Mouse (Mus musculus) fibroblast of lung, adult 2 months (primary cell): Measurements from ENCODE around the gene Lypd6b.

Experiments
- DNase-seq: peaks from one replicate; pipeline ENCODE4 v3.0.0-alpha.2; 2011; ENCODE audit warnings: low read depth

Gene Lypd6b

DNA sequence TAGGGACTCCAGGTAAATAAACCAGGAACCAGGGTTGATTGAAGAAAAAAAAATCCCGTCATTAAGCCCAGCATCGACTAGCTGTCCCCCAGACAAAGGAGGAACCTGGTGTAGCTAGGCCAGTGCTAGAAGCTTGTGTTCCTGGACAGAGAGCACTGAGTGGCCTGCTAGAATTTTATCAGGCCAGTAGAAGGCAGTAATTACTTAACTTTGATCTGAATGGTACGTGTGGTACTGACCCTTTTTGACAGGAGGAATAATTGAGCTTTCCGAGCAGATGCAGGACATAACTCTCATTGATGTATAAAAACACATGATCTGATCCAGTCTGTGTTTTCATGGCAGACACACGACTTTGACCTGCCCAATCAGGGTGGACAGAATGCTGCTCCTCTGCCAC is 154.6 kb downstream of the Lypd6b start:
- DNase-seq = no peak

GRCm38 (mm10) chr2:49951681-49952080 is 164.2 kb downstream of the Lypd6b start:
- DNase-seq = no peak

DNA sequence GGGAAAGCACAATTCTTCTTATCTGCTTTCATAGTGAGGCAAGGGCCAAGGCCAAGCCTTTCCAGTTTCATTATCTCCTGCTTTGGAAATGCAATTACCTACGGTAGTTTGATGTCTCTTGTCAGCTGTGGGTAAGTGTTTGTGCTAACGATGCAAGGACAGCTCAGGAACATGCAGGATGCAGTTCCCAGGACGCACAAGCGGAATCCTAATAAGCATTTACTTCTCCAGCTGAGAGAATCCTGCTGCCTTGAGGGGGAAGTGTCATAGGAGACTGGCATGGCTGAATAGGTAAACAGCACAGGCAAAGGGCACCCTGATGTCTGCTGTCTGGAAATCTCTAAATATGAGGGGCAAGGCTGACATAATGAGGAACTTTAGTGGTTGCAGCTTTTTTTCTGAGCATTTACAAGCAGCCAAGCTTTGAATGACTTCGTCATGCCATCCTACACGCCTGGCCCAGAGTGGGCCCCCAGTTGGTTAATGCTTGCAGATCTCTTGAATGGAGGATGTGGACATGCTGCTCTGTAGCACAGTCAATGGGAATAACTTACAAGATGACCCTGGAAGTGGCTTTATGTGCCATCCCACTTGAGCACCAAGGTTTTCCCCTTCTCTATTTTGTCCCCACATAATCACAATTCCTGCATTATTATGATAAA is 165.3 kb downstream of the Lypd6b start:
- no peak for DNase-seq

DNA sequence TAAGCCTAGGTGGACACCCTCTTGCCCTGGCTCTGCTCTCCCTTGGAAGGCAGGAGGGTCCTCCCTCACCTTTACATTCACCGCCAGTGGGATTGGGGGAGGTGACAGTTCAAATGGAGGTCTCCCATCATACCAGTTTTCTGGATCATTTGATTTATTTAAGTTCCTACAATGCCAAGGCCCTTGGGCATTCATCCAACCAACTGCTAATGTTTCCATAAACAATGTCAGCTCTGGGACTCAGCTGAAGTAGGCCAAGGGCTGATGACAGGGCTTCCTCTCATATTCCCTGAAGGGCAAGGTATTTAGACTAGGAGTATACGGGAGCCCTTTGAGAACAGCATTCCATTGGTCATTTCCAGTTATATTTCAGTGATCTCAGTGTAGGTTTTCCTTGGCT is 170.0 kb downstream of the Lypd6b start:
- no peak for DNase-seq

DNA sequence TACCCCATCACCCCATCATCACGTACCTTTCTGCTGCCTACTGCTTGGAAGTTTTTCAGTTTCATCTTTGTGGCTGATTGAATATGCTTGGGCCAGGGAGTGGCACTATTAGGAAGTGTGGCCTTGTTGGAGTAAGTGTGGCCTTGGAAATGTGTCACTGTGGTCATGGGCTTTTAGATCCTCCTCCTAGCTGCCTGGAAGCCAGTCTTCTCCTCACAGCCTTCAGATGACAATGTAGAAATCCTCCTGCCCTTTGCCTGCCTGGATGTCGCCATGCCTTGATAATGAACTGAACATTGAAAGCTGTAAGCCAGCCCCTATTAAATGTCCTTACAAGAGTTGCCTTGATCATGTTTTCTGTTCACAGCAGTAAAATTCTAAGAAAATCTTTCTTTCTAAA is 174.5 kb downstream of the Lypd6b start:
- no peak for DNase-seq

DNA sequence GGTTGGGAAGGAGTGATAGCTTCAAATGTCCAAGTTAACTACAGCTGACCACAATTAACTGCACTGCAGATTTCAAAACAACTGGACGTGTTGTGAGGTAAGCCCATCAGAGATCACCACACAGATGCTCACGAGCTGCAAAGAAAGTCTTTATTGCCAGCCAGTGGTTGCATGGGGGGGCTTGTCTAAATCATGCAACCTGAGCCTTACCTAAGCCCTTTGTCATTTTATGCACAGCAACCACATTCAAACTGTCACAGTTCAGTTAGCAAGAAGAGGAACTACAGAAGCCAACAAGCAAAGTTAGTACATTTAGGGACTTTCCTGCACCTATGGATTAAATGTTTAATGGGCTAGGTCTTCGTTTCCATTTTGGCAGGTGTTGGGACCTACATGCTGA is 177.4 kb downstream of the Lypd6b start:
- no peak for DNase-seq

DNA sequence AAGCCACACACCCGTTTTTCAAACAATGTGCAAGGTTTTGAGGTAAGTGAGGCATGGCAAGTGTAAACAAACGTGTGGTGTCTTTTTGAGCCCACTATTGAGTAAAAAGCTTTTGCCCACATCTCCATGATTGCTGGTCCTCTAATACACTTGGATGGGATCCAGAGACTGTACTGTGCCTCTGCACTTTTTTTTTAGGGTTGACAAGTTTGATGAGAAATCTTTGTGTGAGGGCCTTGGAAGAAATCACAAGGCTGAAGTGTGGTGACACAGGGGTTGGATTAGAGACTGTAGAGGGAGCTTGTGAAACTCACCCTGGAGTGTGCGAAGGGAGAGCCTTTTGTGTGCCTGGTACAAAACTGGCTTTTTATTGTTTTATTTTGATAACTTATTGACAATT is 180.3 kb downstream of the Lypd6b start:
- DNase-seq = no peak

GRCm38 (mm10) chr2:49970990-49971389 is 183.5 kb downstream of the Lypd6b start:
- DNase-seq = no peak

DNA sequence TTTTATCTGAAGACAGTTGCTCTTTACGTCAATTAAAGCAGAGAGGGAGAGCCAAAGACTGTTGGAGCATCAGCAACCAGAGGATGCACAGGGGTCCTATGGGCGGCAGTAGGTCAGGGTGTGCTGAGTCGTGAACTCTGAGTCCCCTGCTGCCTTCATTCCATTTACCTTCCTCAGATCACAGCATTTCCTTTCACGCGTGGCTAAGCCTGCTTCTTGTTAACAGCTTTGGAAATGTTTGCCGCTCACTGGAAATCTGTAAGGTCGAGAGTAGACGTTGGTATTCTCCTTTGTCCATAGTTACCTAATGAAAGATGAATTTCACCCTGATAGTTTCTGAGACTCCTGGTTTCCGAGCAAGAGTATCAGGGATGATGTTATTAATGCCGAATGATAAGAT is 191.1 kb downstream of the Lypd6b start:
- no peak for DNase-seq

- DNase-seq = no peak
Measured at GRCm38 (mm10) chr2:49979991-49980390, 192.5 kb downstream of the Lypd6b start.

DNA sequence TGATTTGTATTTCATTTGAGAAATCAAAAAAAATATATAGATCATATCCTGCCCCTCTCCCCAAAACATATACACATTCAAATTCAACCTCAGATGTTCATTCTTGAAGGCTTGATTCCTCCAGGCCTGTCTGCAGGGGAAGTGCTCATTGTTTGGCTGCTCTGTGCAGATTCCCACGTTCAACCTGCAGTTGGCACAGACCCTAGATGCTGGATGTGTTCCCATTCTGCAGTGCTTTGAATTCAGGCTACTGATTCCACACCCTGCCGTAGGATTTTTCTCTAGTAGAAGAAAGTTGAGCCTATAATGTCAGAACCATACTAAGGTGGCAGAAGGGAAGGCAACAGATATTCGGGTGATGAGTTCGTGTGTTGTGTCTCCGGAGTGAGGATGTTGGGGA is 195.5 kb downstream of the Lypd6b start:
- no peak for DNase-seq

DNA sequence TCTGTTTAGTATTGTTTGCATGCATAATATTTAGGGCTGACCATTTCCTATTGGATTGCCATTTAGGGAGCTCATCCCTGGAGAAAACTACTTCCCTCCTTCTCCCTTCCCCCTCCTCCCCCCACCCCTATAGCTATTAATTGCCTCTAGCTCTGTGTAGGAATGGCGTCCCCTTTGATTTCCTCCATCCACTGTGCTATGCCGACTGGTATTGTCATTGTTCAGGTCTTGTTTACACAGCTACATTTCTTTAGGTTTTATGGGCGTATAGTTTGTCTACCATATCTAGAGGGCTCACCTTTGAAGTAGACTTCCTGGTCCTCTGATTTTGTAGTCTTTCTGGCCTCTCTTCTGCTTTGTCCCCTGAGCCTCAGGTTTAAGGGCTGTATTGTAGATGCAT is 197.3 kb downstream of the Lypd6b start:
- no peak for DNase-seq

- no peak for DNase-seq
Measured at GRCm38 (mm10) chr2:49995841-49996240, 208.4 kb downstream of the Lypd6b start.

DNA sequence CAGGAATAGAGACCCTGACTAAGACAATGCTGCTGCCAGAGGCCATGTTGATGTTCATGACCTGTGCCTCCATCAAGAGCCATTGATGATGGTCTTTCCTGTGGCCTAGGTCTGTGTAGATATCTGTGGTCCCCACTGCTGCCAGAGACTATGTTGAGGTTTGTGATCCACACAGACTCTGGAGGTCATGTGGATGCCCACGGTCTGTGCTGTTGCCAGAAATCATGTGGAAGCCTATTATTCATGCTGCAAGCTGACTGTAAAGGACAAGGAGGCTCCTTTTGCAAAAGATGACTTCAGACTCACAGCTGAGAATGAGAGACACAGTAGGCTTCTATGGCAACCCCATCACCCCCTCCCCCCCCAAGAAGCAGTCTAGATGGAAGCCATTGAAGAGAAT is 209.7 kb downstream of the Lypd6b start:
- DNase-seq = no peak
